Mouse (Mus musculus): ENCODE results near the gene Tmem268. TPM values are rescaled to one million over a fixed set of nuclear protein-coding genes. Genes with fewer than 3 reads are reported as not detected.

The Tmem268 gene
- polyA plus RNA-seq, 1 experiment from 2014 or later, result 5.8 TPM

- H3K36me3 ChIP-seq (ENCODE audit: control insufficient read depth, insufficient read depth, low read length), result no peaks in the 10 kb centered on the region
- no peak for ATAC-seq (replicated peaks; ENCODE audit: insufficient number of reproducible peaks, low FRiP score, low TSS enrichment)
- 84% methylated on average over 4 of the region's 4 CpGs for WGBS (ENCODE audit: insufficient replicate concordance)
- no peak overlapping the region for H3K9ac ChIP-seq (ENCODE audit: low read depth, low read length)
- no peak overlapping the region for H3K4me2 ChIP-seq
- H3K27ac ChIP-seq (ENCODE audit: low read depth, low read length), result no peak overlapping the region
- H3K4me3 ChIP-seq (ENCODE audit: low read depth, low read length), result no peak overlapping the region
- peaks cover 7% of the 10 kb centered on the region; the same call in 1 of the 2 replicates for H3K4me1 ChIP-seq (ENCODE audit: control insufficient read depth, insufficient read depth, low read length)
- H3K9me3 ChIP-seq (replicated peaks; ENCODE audit: control insufficient read depth, low read length), result no peaks in the 10 kb centered on the region
- H3K27me3 ChIP-seq (ENCODE audit: control insufficient read depth, insufficient read depth, low read length), result no peaks in the 10 kb centered on the region; the same call in 1 of the 2 replicates
These were observed 21.0 kb upstream of the Tmem268 start for GRCm38 (mm10) chr4:63537602-63538001.

DNA sequence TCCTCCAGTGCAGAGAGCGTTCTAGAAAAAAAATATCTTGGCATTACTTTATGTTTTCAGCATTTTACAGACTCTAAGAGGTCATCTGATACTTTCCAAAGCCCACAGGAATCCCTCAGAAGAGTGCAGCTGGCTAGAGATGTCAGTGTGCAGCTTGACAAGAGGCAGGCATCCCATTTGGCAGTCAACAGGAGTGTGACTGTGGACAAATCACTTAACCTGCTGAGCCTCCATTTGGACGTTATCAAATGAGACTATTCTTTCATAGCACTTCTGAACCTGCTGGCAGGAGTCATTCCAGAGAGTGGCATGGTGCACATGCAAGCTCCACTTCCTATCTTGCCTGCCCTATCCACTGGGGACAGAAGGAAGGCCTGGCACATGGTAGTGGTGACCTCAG, 16.4 kb upstream of the Tmem268 start:
- Histone ChIP-seq H3K36me3 (ENCODE audit: control insufficient read depth, insufficient read depth, low read length) (no peaks in the 10 kb centered on the region), H3K9ac (ENCODE audit: low read depth, low read length) (0 out of 2 replicates have a peak overlapping the region, but pooled peaks have one; percentile 11), H3K4me1 (ENCODE audit: control insufficient read depth, insufficient read depth, low read length) (peaks cover 29% of the 10 kb centered on the region), H3K4me3 (ENCODE audit: low read depth, low read length) (no peak overlapping the region), H3K4me2 (no peak overlapping the region), H3K9me3 (replicated peaks; ENCODE audit: control insufficient read depth, low read length) (no peaks in the 10 kb centered on the region), H3K27me3 (ENCODE audit: control insufficient read depth, insufficient read depth, low read length) (no peaks in the 10 kb centered on the region), H3K27ac (ENCODE audit: low read depth, low read length) (peak overlapping the region; percentile 17; the same call in 1 of the 2 replicates)
- no peak for ATAC-seq (replicated peaks; ENCODE audit: insufficient number of reproducible peaks, low FRiP score, low TSS enrichment)
- WGBS (ENCODE audit: insufficient replicate concordance), result 27% methylated on average over 2 of the region's 2 CpGs

DNA sequence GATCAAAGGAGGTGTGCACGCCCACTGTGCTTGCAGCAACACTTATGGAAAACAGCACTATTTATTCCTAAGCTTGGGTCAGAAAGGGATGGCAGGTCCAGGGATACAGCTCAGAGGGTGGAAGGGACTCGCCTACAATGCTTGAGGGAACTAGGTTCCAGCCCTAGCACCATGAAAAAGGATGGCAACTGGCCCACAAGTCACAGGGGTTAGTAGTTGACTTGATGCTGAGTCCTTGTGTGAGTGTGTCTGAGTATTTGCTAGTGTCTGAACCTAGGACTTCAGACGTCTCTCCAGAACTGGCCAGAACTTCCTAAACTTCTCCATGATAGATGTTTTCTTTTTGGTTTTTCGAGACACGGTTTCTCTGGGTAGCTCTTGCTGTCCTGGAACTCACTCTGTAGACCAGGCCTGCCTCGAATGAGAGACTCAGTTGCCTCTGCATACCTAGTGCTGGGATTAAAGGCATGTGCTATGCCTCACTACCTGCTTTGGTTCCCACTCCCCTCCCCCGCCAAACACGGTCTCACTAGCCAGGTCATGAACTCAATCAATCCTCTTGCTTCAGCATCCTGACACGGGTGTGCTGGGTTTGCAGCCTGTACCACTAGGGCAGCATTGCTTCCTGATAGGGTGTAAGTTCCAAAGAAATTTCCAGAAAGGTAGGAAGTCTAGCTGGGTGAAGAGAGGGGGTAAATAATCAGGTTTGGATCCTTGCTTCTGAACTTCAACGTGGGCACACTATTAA, 14.7 kb upstream of the Tmem268 start:
- 59% methylated on average over 10 of the region's 10 CpGs for WGBS (ENCODE audit: insufficient replicate concordance)
- Histone ChIP-seq H3K9ac (ENCODE audit: low read depth, low read length) (0 out of 2 replicates have a peak overlapping the region, but pooled peaks have one; percentile 28), H3K4me2 (peak overlapping the region; percentile 54), H3K36me3 (ENCODE audit: control insufficient read depth, insufficient read depth, low read length) (peaks cover 2% of the 10 kb centered on the region), H3K27me3 (ENCODE audit: control insufficient read depth, insufficient read depth, low read length) (no peaks in the 10 kb centered on the region), H3K27ac (ENCODE audit: low read depth, low read length) (peak overlapping the region; percentile 51; the same call in 1 of the 2 replicates), H3K4me3 (ENCODE audit: low read depth, low read length) (0 out of 2 replicates have a peak overlapping the region, but pooled peaks have one; percentile 70), H3K4me1 (ENCODE audit: control insufficient read depth, insufficient read depth, low read length) (peaks cover 29% of the 10 kb centered on the region), H3K9me3 (replicated peaks; ENCODE audit: control insufficient read depth, low read length) (no peaks in the 10 kb centered on the region)
- peak; percentile 15 for ATAC-seq (replicated peaks; ENCODE audit: insufficient number of reproducible peaks, low FRiP score, low TSS enrichment)

DNA sequence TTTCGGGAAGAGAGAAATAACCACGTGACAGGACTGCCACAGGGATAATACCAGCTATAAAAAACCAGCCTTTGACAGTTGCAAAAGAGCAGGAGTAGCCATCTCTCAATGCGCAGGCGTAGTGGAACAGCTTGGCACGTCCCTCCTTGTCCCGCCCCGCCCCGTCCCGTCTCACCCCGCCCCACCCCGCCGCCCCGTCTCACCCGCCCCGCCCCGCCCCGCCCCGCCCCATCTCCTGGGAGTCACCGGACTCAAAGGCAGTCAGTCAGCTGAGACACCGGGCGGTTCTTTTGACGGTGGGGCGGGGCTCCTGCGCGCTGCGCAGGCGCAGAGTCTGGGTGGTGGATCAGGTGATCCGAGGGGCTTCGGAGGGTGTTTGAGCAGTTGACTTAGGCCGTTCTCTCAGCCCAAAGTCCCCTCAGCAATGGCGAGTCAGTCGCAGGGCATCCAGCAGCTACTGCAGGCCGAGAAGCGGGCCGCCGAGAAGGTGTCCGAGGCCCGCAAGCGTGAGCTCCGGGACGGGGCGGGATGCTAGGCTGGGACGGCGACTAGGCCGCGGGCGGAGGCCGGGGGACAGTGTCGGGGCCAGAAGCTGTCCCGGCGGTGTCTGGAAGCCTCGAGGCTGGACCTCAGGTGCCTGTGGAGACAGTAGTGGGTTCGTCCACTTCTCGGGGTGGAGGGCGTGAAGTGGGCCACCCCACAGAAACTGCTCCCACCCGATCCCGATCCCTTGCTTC, 13.9 kb upstream of the Tmem268 start, which contains the start of gene Atp6v1g1:
Atp6v1g1 (plus strand) TSS at position 279 of the 737 bp plus-strand sequence.
- ATAC-seq (replicated peaks; ENCODE audit: insufficient number of reproducible peaks, low FRiP score, low TSS enrichment), result peak; percentile 93
- under 1% methylated on average over 49 of the region's 57 CpGs for WGBS (ENCODE audit: insufficient replicate concordance)
- peaks cover 29% of the 10 kb centered on the region for H3K4me1 ChIP-seq (ENCODE audit: control insufficient read depth, insufficient read depth, low read length)
- peaks cover 7% of the 10 kb centered on the region for H3K36me3 ChIP-seq (ENCODE audit: control insufficient read depth, insufficient read depth, low read length)
- H3K9me3 ChIP-seq (replicated peaks; ENCODE audit: control insufficient read depth, low read length), result no peaks in the 10 kb centered on the region
- H3K27me3 ChIP-seq (ENCODE audit: control insufficient read depth, insufficient read depth, low read length), result no peaks in the 10 kb centered on the region
- peak within 1 kb of the TSS; percentile 70 for H3K4me3 ChIP-seq (ENCODE audit: low read depth, low read length)
- peak within 1 kb of the TSS; percentile 77 for H3K27ac ChIP-seq (ENCODE audit: low read depth, low read length)
- H3K9ac ChIP-seq (ENCODE audit: low read depth, low read length), result peak within 1 kb of the TSS; percentile 84
- H3K4me2 ChIP-seq, result peak within 1 kb of the TSS; percentile 77

DNA sequence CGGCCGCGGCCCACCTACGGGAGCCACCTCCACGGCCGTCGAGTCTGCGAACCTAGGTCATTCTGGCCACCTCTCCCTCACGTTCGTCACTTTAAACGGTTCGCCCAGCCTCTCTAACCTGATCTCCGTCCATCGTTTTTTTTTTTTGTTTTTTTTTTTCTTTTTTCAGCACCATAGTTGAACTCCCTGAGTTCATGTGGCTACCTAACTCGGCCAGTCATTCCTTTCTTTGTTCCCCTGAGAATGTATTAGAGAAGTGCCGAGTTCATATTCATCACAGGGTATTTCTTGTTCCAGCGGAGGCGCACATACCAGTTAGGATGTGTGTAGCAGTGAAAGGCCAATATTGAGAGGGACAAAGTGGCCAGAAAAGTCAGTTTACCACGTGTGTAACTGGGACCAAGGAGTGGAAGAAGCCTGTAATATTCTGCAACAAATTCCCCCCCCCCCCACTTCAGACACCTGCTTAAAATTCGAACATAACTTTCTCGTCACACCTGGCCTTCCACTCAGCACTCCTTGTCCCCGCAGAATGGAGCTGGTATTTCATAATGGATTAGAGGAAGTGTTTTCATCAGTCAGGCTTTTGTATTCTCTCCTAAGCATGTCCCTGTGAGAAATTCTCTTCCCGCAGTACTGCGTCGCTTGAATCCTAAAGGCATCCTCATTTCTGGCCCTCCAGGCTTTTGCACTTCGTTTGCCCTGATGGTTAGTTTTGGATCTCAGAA, 13.2 kb upstream of the Tmem268 start:
- H3K9ac ChIP-seq (ENCODE audit: low read depth, low read length), result peak overlapping the region; percentile 84
- peak overlapping the region; percentile 70 for H3K4me3 ChIP-seq (ENCODE audit: low read depth, low read length)
- H3K4me2 ChIP-seq, result peak overlapping the region; percentile 77
- no peak; the same call in 1 of the 2 replicates for ATAC-seq (replicated peaks; ENCODE audit: insufficient number of reproducible peaks, low FRiP score, low TSS enrichment)
- H3K27me3 ChIP-seq (ENCODE audit: control insufficient read depth, insufficient read depth, low read length), result no peaks in the 10 kb centered on the region
- H3K9me3 ChIP-seq (replicated peaks; ENCODE audit: control insufficient read depth, low read length), result no peaks in the 10 kb centered on the region
- H3K27ac ChIP-seq (ENCODE audit: low read depth, low read length), result peak overlapping the region; percentile 77
- 21% methylated on average over 26 of the region's 26 CpGs for WGBS (ENCODE audit: insufficient replicate concordance)
- H3K36me3 ChIP-seq (ENCODE audit: control insufficient read depth, insufficient read depth, low read length), result peaks cover 8% of the 10 kb centered on the region
- peaks cover 29% of the 10 kb centered on the region for H3K4me1 ChIP-seq (ENCODE audit: control insufficient read depth, insufficient read depth, low read length)

DNA sequence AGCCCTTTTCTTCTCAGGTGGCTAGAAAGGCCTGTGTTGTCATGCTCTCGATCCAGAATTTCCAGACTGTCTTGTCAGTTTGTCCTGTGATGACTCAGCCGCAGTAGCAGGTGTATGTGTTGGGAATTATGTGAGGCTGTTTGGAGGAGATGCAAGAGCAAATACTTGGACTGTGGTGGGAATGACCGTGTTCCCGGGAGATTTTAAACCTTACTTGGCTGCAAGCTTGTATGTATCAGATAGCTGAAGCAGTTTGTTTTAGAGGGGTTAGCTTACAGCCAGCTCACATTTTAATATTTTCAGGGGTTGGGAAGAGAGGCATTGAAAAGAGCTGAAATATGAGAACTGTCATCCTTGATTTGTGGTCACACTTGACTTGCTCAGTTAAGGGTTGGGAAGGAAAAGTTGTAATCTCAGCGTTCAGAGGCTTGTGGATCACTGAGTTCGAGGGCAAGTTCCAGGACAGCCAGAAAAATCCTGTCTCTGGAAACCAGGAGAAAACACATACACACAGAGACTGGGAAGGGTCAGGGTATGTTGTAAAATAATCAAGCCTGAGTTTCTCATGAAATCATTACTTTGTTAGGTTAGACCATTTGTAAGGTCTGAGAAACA, 12.0 kb upstream of the Tmem268 start:
- WGBS (ENCODE audit: insufficient replicate concordance), result 83% methylated on average over 6 of the region's 6 CpGs
- Histone ChIP-seq H3K4me2 (peak overlapping the region; percentile 77), H3K9me3 (replicated peaks; ENCODE audit: control insufficient read depth, low read length) (no peaks in the 10 kb centered on the region), H3K27ac (ENCODE audit: low read depth, low read length) (no peak overlapping the region), H3K9ac (ENCODE audit: low read depth, low read length) (no peak overlapping the region), H3K4me3 (ENCODE audit: low read depth, low read length) (no peak overlapping the region; the same call in 1 of the 2 replicates), H3K36me3 (ENCODE audit: control insufficient read depth, insufficient read depth, low read length) (peaks cover 12% of the 10 kb centered on the region), H3K27me3 (ENCODE audit: control insufficient read depth, insufficient read depth, low read length) (no peaks in the 10 kb centered on the region), H3K4me1 (ENCODE audit: control insufficient read depth, insufficient read depth, low read length) (peaks cover 29% of the 10 kb centered on the region)
- no peak for ATAC-seq (replicated peaks; ENCODE audit: insufficient number of reproducible peaks, low FRiP score, low TSS enrichment)

DNA sequence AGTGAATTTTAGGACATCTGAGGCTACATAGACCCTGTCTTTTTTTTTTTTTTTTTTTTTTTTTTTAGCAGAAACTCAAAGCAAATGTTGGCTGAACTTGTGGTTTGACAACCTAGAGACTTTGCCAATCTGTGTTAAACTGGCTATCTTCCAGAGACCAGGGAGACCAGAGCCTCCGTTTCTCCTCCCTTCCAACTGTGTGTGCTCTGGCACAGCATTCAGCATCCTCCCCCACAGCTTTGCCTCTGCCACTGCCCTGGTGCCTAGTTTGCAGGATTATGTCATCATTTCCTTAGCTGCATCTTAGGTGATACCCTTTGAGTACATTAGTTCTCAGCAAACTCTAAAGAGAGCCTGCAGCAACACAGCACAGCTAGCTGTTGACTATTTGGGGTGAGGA, 10.8 kb upstream of the Tmem268 start:
- Histone ChIP-seq H3K27me3 (ENCODE audit: control insufficient read depth, insufficient read depth, low read length) (no peaks in the 10 kb centered on the region), H3K27ac (ENCODE audit: low read depth, low read length) (no peak overlapping the region), H3K4me1 (ENCODE audit: control insufficient read depth, insufficient read depth, low read length) (peaks cover 19% of the 10 kb centered on the region), H3K9ac (ENCODE audit: low read depth, low read length) (no peak overlapping the region), H3K4me2 (no peak overlapping the region), H3K4me3 (ENCODE audit: low read depth, low read length) (no peak overlapping the region), H3K36me3 (ENCODE audit: control insufficient read depth, insufficient read depth, low read length) (peaks cover 25% of the 10 kb centered on the region), H3K9me3 (replicated peaks; ENCODE audit: control insufficient read depth, low read length) (no peaks in the 10 kb centered on the region)
- ATAC-seq (replicated peaks; ENCODE audit: insufficient number of reproducible peaks, low FRiP score, low TSS enrichment), result no peak
- 63% methylated on average over 1 of the region's 1 CpGs for WGBS (ENCODE audit: insufficient replicate concordance)

- no peak for ATAC-seq (replicated peaks; ENCODE audit: insufficient number of reproducible peaks, low FRiP score, low TSS enrichment)
- peaks cover 25% of the 10 kb centered on the region for H3K36me3 ChIP-seq (ENCODE audit: control insufficient read depth, insufficient read depth, low read length)
- WGBS (ENCODE audit: insufficient replicate concordance), result 84% methylated on average over 3 of the region's 3 CpGs
These were observed 10.1 kb upstream of the Tmem268 start for GRCm38 (mm10) chr4:63548491-63548890.

More at GRCm38 (mm10) chr4:63548491-63548890, 10.1 kb upstream of the Tmem268 start:
- Histone ChIP-seq H3K27me3 (ENCODE audit: control insufficient read depth, insufficient read depth, low read length) (no peaks in the 10 kb centered on the region), H3K4me2 (no peak overlapping the region), H3K9me3 (replicated peaks; ENCODE audit: control insufficient read depth, low read length) (no peaks in the 10 kb centered on the region), H3K4me1 (ENCODE audit: control insufficient read depth, insufficient read depth, low read length) (peaks cover 18% of the 10 kb centered on the region), H3K27ac (ENCODE audit: low read depth, low read length) (no peak overlapping the region), H3K9ac (ENCODE audit: low read depth, low read length) (no peak overlapping the region), H3K4me3 (ENCODE audit: low read depth, low read length) (no peak overlapping the region)
